Mouse (Mus musculus) left cerebral cortex, postnatal 25 days (tissue): ENCODE results near the gene Fmo5. TPM values are rescaled to one million over a fixed set of nuclear protein-coding genes. Genes with fewer than 3 reads are reported as not detected.
A peak's percentile ranks its signal among the peaks of the same experiment; 100 is the strongest.

Experiments used
- DNase-seq, 2 experiments: peaks; one replicate each; pipeline ENCODE4 v3.0.0; 2022; ENCODE audit warnings: low spot score in 2 of 2, mixed read lengths in 1 of 2
- intact Hi-C: fragments of 180-260 bp; cut with DNase I; formaldehyde crosslinking; loops from one replicate; pipeline ENCODE4 v1.15.1; 2025
- total RNA-seq, 2 experiments: library from RNA; stranded (reverse); gene quantifications; 2 replicates each; pipeline ENCODE4 v1.2.3; 2021

Fmo5 gene
- total RNA-seq, 2 experiments from 2014 or later, result 2.5 to 4.1 TPM

DNA sequence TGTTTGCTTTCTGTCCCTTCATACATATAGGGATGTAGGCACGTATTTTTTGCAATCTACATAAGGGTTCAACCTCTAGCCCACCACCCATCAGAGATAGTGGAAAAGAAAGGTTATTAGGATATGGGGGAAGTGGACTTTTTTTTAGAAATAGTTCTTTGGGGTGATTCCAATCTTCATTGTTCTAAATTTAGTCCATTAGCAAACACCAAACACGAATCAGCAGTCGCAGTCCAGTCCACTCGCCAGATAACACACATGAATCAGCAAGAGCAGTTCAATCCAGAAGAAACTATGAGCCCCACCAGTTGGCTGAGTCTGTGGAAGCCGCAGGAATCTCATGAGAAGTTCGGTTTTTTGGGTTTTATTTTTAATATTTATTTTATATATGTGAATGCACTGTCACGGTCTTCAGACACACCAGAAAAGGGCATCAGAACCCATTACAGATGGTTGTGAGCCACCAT lies 46.1 kb downstream of the Fmo5 start, which contains the start of gene Gm17651:
Gene Gm17651, minus strand, starts transcription at position 51 of the 467 bp plus-strand sequence.
- intact Hi-C loops, result no loop called here
- DNase-seq, result no peak

DNA sequence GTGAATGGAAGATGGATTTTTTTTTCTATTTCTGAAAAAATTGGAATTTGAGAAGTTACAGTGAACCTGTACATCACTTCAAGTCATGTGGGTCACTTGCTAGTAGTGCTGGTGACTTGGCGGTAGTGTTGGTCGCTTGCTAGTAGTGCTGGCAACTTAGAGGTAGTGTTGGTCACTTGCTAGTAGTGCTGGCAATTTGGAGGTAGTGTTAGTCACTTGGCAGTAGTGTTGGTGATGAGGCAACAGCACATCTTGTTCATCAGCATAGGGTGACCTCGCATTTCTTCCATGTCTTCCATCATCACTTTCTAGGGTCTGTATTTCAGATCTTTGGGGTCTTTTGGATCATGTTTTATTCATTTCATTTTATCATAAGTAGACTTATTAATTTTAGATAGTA lies 47.5 kb downstream of the Fmo5 start:
- no peak for DNase-seq
- intact Hi-C loops, result no loop called here

DNA sequence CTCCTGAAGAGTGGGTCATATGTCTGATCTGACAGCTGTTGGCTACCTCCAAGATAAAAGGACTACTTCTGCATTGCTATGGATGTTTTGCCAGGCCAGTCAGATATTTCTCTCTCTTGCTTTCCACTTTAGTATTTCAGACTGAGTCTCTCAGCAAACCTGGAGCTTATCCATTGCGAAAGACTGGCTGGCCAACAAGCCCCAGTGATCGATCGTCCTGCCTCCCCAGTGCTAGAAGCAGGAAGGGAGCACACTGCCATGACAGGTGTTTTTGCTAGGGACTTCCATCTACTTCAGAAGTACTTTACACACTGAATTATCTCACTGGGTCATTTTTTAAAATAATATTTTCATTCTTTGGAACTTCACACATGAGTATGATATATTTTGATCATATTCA lies 49.8 kb downstream of the Fmo5 start:
- DNase-seq, result no peak

DNA sequence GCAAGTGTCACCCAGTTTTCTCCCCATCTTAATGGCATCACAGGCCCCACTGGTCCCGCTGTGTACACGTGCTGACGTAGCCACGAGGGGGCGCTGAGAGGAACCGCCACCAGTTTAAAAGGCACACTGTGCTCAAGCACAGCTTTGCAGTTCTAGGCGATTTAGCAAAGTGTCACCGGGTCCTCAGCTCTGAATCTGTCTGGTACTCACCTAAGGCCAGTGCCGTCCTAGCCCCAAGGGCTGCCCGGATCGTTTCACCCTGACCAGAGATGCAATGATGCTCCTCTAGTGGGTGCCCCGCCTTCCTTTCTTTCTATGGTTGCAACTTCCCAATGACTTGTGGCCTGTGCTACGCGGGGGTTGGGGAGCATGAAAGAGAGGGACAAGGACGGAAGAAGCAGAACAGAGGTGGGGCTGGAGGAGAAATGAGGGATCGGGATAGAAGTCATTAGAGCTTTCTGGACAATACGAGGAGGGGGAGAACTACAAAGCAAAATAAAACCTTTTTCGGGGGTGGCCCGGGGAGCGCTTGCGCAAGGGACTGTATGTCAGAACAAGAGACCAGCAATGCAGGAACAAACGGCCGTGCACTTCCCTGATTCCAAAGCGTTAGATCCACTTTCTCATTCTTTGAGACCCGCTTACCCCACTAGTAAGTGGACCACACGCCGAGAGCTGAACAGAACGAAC lies 52.2 kb downstream of the Fmo5 start:
- peak; percentile 74 to 80 for DNase-seq
- intact Hi-C loops, result loop anchor here (2.0 to 5.0 kb wide), 2 partner anchors 198 to 547 kb away; no protein-coding TSS in a partner anchor

More for the DNA sequence above, 49.8 kb downstream of the Fmo5 start:
- intact Hi-C loops, result no loop called here

DNA sequence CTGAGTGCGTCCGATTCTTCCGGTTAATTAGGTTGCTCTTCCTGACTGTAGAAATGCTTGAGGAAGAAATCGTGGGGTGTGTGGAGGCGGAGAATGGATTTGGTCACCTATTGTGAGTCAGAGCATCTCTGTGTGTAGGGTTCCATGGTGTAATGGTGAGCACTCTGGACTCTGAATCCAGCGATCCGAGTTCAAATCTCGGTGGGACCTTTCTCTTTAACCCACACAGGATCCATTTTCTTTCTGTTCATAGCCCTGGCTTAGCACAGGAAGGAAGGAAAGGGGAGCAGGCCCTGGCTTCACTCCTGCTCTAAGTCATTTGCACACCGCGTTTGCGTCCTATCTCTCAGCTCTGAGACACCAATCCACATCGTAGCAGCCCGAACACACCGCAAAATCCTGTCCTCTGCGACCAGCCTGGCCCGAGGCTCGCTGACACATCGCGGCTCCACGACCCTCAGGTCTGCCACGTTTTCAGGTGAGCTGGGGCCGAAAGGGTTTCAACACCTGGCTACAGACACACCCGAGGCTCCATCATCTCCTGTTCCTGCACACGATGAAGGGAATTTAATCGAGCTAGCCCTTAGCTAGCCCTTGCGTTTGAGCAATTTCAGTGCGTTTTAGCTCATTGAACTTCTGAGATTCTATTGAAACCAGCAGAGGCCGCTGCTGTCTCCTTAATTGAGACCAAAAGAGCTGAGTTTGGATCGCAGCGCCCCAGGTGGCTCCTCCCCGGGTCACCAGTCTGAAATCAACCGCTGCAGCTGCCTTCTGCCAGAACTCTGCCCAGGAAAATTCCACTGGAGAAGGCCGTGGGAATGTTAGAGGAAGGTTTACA lies 52.9 kb downstream of the Fmo5 start:
- peak; percentile 72 to 85 for DNase-seq
- intact Hi-C loops, result loop anchor here (2.0 to 5.0 kb wide), 2 partner anchors 197 to 546 kb away; no protein-coding TSS in a partner anchor

DNA sequence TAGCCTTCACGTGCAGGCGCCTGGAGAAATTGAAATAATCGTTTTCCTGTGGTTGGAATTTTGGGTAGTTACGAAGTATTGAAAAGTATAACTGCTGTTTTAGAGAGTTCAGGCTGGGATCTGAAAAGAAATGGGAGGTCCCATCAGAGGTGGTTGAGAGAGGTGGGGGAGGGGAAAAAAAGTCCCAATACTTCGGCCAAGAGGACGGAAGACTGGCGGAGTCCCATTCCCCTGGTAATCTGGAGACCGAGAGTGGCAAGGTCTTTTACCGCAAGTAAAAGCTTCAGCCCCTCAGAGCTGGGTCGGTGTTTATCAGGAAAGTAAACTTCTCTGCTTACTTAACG lies 53.5 kb downstream of the Fmo5 start:
- intact Hi-C loops, result loop anchor here (5.0 kb wide), 1 partner anchor 545 kb away; no protein-coding TSS in a partner anchor
- no peak for DNase-seq

DNA sequence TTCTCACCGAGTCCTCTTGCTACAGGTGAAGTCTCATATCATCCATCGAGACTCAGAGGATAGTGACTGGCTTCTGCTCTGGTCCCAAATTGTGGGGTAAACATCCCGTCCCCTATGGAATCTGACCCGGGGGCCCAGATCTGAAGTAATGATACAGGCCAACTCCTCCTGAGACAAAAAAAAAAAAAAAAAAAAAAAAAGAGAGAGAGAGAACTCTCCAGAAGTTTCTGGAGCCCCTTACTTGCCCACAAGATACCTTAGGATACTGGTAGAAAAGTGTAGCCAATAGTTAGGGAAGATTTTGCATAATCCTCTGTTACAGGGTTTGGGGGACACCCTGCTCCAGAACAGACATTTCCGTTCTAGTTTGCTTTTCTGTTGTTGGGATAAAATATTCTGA lies 54.0 kb downstream of the Fmo5 start:
- no peak for DNase-seq
- intact Hi-C loops, result loop anchor here (5.0 kb wide), 1 partner anchor 545 kb away; no protein-coding TSS in a partner anchor

DNA sequence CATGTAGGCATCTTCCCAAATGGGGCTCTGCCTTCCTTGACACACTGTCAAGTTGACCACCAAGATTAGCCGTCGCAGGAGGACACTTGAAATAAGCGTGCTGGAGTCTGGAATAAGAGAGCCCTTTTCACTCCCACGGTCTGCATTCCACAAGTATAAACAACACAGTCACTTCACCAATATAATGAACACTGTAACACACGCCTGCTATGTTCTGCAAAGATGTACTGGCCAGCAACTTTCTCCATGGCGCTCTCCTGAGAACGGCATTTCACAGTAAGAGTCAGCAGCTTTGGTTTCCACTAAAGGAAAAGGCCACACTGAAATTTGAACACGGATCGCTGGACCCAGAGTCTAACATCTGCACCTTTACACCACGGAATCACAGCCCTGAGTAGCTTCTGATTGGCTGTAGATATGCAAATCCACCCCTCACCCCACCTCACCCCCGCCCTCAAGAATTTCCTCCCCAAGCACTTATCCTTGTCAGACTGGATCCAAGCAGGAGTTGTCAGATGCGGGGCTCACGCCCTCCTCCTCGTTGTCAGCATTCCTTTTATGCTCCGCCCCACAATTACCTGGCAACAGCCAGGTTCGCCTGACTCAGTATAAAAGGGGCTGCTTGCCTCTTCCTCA lies 55.1 kb downstream of the Fmo5 start:
- DNase-seq, result peak in 1 of 2 experiments; percentile 14
- intact Hi-C loops, result loop anchor here (5.0 kb wide), 1 partner anchor 544 kb away; no protein-coding TSS in a partner anchor

DNA sequence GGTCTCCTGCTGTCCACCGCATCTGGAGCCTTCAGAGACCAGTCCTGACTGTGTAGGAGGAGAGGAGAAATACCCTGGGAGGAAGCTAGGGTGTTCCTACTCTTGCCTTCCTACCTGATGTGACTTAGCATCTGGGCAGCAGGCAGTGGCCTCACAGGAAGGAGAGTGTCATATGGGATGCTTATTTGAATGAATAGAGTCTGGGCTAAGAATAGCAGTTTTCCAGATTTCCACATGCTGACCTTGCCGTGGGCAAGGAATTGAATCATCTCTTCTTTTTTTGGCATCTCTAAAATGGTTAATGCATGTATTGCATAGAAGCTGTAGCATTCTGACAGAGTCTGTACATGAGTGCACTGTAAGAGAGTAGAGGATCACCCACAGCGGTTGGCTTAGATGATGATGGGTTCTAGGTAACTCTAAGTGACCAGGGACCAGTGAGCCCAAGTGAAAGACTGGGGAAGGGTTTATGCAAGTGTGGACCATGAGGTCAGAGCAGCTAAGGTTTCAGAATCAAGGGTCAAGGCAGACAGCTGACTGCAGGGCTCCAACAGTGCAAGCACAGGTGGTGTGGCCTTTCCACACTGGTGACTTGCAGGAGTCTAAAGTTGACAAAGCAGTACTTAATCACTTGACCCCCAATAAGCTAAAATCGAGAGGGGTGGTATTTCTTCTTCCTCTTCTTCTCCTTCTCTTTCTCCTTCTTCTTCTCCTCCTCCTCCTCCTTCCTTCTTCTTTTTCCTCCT lies 57.9 kb downstream of the Fmo5 start:
- intact Hi-C loops, result loop anchor here (2.0 kb wide), 1 partner anchor 194 kb away; no protein-coding TSS in a partner anchor
- DNase-seq, result peak in 1 of 2 experiments; percentile 64

DNA sequence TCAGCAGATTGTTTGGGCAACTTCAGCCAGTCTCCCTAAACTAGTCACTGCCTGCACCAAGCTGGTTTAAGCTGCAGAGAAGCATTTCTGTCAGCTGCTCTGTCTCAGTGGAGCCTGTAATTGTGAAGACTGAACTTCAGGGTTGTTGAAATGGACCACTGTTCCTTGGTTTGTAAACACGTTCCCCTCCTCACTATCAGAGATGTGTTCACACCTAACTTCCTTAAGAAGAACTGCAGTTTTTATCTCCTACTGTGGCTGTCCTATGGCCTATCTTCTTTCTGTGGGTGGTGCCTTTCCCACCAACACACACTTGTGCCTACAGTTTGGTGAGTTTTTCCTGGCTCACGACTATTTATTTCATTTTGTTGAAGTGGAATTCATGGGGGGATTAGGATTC lies 60.7 kb downstream of the Fmo5 start:
- intact Hi-C loops, result no loop called here
- DNase-seq, result no peak

DNA sequence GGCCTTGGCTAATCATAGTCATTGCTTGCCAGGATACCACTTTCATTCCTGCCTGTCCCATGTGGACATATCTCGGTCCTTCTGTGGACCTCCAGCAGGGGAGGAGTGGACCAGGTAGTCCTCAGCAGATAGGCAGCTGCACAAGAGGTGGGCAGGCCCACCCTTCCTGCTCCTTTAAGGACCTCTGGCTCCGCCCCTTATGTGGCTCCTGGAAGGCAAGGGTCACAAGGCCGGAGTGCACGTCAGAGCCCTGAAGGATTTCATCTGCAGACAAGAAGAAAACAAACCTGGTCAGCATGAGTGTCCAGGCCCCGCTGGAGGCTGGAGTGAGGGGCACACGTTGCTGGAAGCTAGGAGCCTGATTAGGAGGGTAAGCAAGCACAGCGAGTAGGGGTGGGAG lies 62.0 kb downstream of the Fmo5 start:
- intact Hi-C loops, result no loop called here
- DNase-seq, result no peak

DNA sequence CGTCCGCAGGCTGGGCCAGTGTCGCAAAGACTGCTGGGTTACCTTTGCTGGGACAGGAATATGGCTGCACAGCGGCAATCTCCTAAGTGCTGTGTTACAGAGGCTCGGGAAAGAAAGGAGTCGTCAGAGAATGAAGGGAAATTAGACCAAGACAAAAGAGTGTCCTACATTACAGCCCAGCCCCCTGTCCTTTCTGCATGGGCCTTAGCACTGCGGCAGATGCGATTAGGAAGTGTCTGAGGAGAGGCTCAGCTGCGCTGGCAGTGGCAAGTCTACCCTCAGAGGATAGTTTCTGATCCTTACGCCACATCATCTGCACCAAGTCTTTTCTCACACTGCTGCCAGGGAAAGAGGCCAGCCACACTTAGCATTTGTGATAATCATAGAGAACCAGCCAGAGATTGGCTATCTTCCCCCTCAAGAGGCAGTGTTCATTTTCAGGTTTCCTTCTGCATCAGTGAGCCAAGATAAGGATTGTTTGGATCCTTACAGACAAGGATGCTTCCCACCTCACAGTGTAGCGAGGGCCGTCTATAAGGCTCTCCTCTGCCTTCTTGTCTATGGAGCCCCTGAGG lies 62.9 kb downstream of the Fmo5 start:
- DNase-seq, result peak in 1 of 2 experiments; percentile 68
- intact Hi-C loops, result no loop called here

DNA sequence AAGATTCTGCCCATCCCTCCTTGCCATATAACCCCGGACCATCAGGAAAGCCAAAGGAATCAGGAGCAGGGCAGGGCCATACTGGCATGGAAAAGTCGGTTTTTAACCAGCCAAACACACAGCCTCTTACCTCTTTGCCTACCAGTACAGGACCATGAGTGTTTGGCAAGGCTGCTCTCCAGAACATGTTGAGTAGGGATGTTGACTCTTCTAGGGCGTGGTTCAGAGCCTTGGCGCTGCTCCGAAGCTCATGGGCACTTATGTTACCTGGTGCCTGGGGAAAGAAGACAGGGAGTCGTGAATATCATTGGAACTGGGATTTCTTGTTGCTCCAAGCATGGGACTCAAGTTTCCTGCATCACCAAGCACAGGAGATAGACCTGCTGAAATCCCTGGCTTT lies 65.2 kb downstream of the Fmo5 start:
- DNase-seq, result no peak
- intact Hi-C loops, result no loop called here

DNA sequence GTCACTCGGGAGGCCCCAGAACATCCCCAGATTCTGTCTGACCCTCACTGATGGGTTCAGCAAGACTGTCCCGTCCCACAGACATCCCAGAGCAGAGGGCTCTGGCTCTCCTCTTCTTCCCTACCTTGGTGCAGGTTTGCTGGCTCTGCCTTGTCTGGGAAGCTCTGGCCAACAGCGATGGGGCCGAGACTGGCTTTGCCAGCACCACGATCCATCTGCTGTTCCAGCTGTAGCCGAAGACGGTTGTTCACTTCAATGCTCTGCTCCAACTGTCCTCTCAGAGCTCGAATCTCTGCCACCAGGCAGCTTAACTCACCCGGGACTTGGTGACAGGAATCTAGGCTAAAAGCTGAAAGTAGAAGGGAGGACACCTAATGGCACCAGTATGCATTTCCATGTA lies 68.3 kb downstream of the Fmo5 start:
- intact Hi-C loops, result no loop called here
- no peak for DNase-seq

DNA sequence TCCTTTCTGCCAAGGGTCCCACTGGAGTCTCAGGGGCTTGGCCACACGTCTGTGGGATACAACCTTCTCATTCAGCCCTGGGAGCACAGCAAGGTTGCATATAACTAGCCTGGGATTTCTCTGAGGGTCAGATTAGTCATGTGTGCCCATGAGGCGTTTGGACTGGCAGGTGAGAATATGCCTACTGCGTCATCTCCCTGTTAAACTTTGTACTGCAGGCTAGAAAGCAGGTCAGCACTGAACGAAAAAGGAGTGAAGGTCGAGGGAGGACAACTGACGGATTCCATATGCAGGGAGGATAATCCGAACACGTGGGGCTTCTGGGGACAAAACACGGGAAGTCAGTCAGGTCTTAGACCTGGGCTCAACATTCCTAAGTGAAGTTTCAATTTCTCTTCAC lies 68.7 kb downstream of the Fmo5 start:
- intact Hi-C loops, result no loop called here
- no peak for DNase-seq

DNA sequence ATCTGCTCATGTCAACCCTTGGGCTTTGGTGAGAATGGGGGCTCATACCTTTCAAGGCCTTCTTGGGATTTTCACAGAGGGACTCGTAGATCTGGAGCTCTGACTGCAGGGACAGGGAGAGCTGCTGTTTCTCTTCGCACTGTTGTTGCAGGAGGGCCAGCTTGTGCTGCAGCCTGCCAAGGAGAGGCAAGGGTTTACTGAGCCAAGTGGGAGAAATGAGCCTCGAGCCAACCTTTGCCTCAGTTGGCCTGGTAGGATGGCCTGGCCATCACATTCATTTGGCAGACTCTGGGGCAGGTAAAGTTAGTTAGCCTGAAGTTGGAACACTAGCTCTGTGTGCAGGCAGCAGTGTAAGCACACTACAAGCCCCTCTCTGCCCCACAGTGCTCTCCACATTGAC lies 70.5 kb downstream of the Fmo5 start:
- intact Hi-C loops, result no loop called here
- DNase-seq, result no peak

DNA sequence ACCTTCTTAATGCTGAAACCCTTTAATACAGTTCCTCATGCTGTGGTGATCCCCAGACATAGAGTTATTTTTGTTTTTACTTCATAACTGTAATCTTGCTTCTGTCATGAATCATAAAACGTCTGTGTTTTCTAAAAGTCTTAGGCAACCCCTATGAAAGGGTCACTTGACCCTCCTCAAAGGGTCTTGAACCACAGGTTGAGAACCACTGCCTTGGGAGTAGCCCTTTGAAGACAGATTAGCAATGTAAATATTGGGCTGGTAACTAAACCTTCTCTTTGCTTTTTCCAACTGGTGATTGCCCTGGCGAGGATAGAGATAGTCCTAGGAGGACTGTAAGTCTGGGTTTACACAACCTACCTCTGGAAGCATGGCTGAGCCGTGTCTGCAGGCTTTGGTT lies 72.6 kb downstream of the Fmo5 start:
- intact Hi-C loops, result loop anchor here (5.0 kb wide), 1 partner anchor 46 kb away; no protein-coding TSS in a partner anchor
- no peak for DNase-seq

DNA sequence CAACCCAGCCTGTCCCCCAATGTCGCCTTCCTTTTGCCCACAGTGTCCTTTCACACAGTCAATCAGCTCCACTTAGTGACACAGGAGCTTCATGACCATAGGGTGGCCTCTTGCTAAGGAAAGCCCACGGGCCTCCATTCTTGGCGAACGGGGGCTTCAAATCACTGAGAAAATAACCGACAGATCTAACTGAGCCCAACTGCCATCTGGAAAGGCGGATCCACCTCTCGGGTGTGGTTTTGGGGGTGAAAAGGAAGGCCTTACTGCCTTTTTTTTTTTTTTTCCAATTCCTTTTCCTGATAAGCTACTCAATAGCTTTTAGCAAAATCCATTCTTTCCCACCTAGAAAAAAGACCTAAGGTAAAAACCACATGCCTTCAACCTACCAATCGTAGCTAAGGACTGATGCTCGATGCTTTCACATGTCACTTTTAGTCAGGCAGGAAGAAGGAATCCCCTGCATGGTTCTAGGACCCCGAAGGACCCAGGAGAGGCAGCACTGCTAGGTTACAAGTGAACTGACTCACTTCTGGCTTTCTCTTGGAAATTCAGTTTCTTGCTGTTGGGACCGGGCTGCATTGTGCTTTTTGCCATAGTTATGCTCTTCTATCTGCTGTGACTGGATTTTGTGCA lies 74.0 kb downstream of the Fmo5 start:
- DNase-seq, result no peak
- intact Hi-C loops, result loop anchor here (5.0 kb wide), 1 partner anchor 45 kb away; no protein-coding TSS in a partner anchor
